Mouse (Mus musculus) liver, postnatal 0 days (tissue): ENCODE measurements at regions not wholly inside any gene's neighbourhood (a gene's known extent, or its start where the extent isn't known, plus 50 kb on each side); places are given as distances from the start of the nearest gene placed in this dataset. TPM values are rescaled to one million over a fixed set of nuclear protein-coding genes. Genes with fewer than 3 reads are reported as not detected.
"Not testable (repeated sequence)": the region's sequence is repeated elsewhere in the genome, so short reads cannot be mapped to it uniquely, and the experiment has no call there.

Experiments used
- ATAC-seq: fragments of 200-750 bp; cut with Nextera tagmentation; 2 replicates; pipeline ENCODE4 v1.8.0; 2017; ENCODE audit warnings: mild to moderate bottlenecking, moderate library complexity
- DNase-seq: peaks from one replicate; pipeline ENCODE4 v3.0.0-alpha.2; 2016
- H3K27ac ChIP-seq: fragments of 300-500 bp; sonication (generic); 2 replicates; pipeline ENCODE4 v1.5.1; 2014; ENCODE audit warnings: antibody characterized with exemption, moderate library complexity, mild to moderate bottlenecking, low read depth
- H3K27me3 ChIP-seq: fragments of 300-500 bp; sonication (generic); 2 replicates; pipeline ENCODE4 v1.6.1; 2014; ENCODE audit warnings: low read length, control low read depth, mixed read lengths; ENCODE audit not compliant: insufficient read depth
- H3K36me3 ChIP-seq: fragments of 300-500 bp; sonication (generic); replicated peaks from 2 replicates; pipeline ENCODE4 v1.6.1; 2014; ENCODE audit warnings: mild to moderate bottlenecking, control low read depth, low read length, moderate library complexity, mixed read lengths; ENCODE audit not compliant: insufficient read depth
- H3K4me1 ChIP-seq: fragments of 300-500 bp; sonication (generic); 2 replicates; pipeline ENCODE4 v1.6.1; 2014; ENCODE audit warnings: antibody characterized with exemption, mild to moderate bottlenecking, control low read depth; ENCODE audit not compliant: insufficient read depth
- H3K4me2 ChIP-seq: fragments of 300-500 bp; sonication (generic); 2 replicates; pipeline ENCODE4 v1.6.1; 2014; ENCODE audit warnings: low read depth, mild to moderate bottlenecking, low read length, moderate library complexity, mixed read lengths
- H3K4me3 ChIP-seq: fragments of 300-500 bp; sonication (generic); 2 replicates; pipeline ENCODE4 v1.5.1; 2014; ENCODE audit warnings: low read depth, low read length
- H3K9ac ChIP-seq: fragments of 300-500 bp; sonication (generic); replicated peaks from 2 replicates; pipeline ENCODE4 v1.6.1; 2014; ENCODE audit warnings: mild to moderate bottlenecking, moderate library complexity
- H3K9me3 ChIP-seq: fragments of 300-500 bp; sonication (generic); 2 replicates; pipeline ENCODE4 v1.6.1; 2016; ENCODE audit warnings: mild to moderate bottlenecking, control low read depth, low read length, mixed read lengths
- CTCF ChIP-seq: sonication (generic); IDR thresholded peaks from 2 replicates; pipeline ENCODE4 v1.5.1; 2016; ENCODE audit warnings: antibody characterized with exemption, low read depth
- EP300 ChIP-seq: IDR thresholded peaks from 2 replicates; pipeline ENCODE4 v1.6.1; 2016; ENCODE audit warnings: antibody characterized with exemption, low read depth, mild to moderate bottlenecking
- WGBS: fragments of 180-500 bp; shearing (Covaris S2); extraction: QIAGEN DNeasy Blood & Tissue Kit; methylation state at CpG from one replicate; pipeline ENCODE4 v1.1.7; 2014; ENCODE audit not compliant: insufficient replicate concordance; 5-methylcytosine and 5-hydroxymethylcytosine counted together
- microRNA counts: library from miRNA; unstranded; fragments of <30 nt; microRNA quantifications from one replicate; lab custom pipeline; 2015
- microRNA-seq: library from miRNA; unstranded; fragments of <30 nt; microRNA quantifications from one replicate; pipeline ENCODE4, GENCODE M21; 2016

- 19% methylated on average over 1 of the region's 1 CpGs for WGBS
- H3K27me3 ChIP-seq = no peaks in the 10 kb centered on the region
- H3K4me1 ChIP-seq = peaks cover 8% of the 10 kb centered on the region
- TF ChIP-seq EP300 (no peak), CTCF (no peak)
- H3K9me3 ChIP-seq = no peaks in the 10 kb centered on the region
- H3K27ac ChIP-seq = no peak overlapping the region
- H3K4me3 ChIP-seq = no peak overlapping the region
- ATAC-seq (no peak), DNase-seq (no peak)
- no peaks in the 10 kb centered on the region for H3K36me3 ChIP-seq
- no peak overlapping the region for H3K9ac ChIP-seq
- no peak overlapping the region for H3K4me2 ChIP-seq
Observed at GRCm38 (mm10) chr9:104403863-104404262, 66.3 kb upstream of the Acpp start.

GRCm38 (mm10) chr9:104401673-104402072 is 64.1 kb upstream of the Acpp start:
- 64% methylated on average over 4 of the region's 4 CpGs for WGBS
- TF ChIP-seq CTCF (no peak), EP300 (no peak)
- Histone ChIP-seq H3K27ac (no peak overlapping the region), H3K27me3 (no peaks in the 10 kb centered on the region), H3K4me3 (no peak overlapping the region), H3K4me1 (no peaks in the 10 kb centered on the region), H3K9ac (no peak overlapping the region), H3K9me3 (no peaks in the 10 kb centered on the region), H3K4me2 (no peak overlapping the region), H3K36me3 (no peaks in the 10 kb centered on the region)
- DNase-seq (no peak), ATAC-seq (no peak)

GRCm38 (mm10) chr9:104399927-104400326 is 62.4 kb upstream of the Acpp start:
- no peak for ATAC-seq
- TF ChIP-seq CTCF = no peak
- Histone ChIP-seq H3K4me1 (no peaks in the 10 kb centered on the region), H3K27ac (no peak overlapping the region), H3K4me3 (no peak overlapping the region), H3K36me3 (no peaks in the 10 kb centered on the region), H3K27me3 (no peaks in the 10 kb centered on the region), H3K9me3 (no peaks in the 10 kb centered on the region), H3K4me2 (no peak overlapping the region), H3K9ac (no peak overlapping the region)
- no peak for DNase-seq
- 63% methylated on average over 1 of the region's 1 CpGs for WGBS

DNA sequence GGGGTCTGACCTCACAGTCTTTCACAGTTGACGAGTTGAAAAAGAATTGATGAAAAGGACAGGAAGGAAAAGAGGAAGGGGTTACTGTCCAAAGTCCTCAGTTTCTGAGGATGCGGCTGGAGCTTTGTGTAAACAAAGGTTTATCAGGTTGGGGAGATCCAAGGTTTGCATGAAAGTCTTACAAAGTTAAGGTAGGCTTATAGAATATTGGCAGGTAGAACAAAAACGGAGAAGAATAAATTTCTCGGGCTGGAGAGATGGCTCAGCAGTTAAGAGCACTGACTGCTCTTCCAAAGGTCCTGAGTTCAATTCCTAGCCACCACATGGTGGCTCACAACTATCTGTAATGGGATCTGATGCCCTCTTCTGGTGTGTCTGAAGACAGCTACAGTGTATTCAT is 60.9 kb upstream of the Acpp start:
- H3K4me1 ChIP-seq, DNase-seq, H3K9me3 ChIP-seq, H3K36me3 ChIP-seq, H3K27me3 ChIP-seq, H3K9ac ChIP-seq, H3K4me2 ChIP-seq, H3K27ac ChIP-seq, H3K4me3 ChIP-seq, ATAC-seq: not testable (repeated sequence)
- WGBS = 54% methylated on average over 4 of the region's 4 CpGs

DNA sequence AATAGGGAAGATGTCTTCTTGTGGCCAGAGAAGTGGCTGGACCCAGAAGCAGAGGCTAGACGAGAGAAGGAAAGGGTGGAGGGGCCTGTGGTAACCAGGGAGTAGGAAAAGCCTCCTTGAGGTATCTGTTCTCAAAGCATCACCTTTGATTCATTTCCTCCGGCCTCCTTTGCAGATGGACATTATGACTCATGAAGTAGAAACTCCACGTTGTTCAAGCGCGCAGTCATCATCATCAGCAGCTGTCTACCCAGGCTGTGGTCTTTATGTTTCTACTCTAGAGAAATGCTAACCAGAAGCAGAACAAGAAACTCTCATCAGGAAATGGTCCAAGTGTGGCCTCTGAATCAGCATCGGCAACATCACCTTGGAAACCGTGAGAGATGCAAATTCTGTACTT is 50.3 kb upstream of the Acpp start:
- no peaks in the 10 kb centered on the region for H3K4me1 ChIP-seq
- H3K9ac ChIP-seq = no peak overlapping the region
- no peak overlapping the region for H3K27ac ChIP-seq
- 82% methylated on average over 7 of the region's 7 CpGs for WGBS
- no peaks in the 10 kb centered on the region for H3K9me3 ChIP-seq
- no peak overlapping the region for H3K4me2 ChIP-seq
- no peak overlapping the region for H3K4me3 ChIP-seq
- no peak for DNase-seq
- H3K27me3 ChIP-seq = no peaks in the 10 kb centered on the region
- no peak for ATAC-seq
- TF ChIP-seq EP300 (no peak), CTCF (no peak)
- H3K36me3 ChIP-seq = no peaks in the 10 kb centered on the region

MicroRNAs encoded in the stretch of these regions (microRNA counts, 519-probe panel; counts per million panel counts)
- not detected for microRNA mmu-miR-2136 (lab: Ali Mortazavi, UCI)

Small RNA genes in the stretch of these regions (microRNA-seq; reads per million reads assigned to microRNA genes)
- not detected for gene Mir2136
